Mouse (Mus musculus) small intestine, adult 2 months (tissue): ENCODE measurements at regions not wholly inside any gene's neighbourhood (a gene's known extent, or its start where the extent isn't known, plus 50 kb on each side); places are given as distances from the start of the nearest gene placed in this dataset.

Experiments used
- CTCF ChIP-seq: fragments of 200-500 bp; IDR thresholded peaks from 2 replicates; pipeline ENCODE4 v1.5.1; 2012; ENCODE audit warnings: low read depth, mild to moderate bottlenecking, control low read depth, inconsistent platforms, low read length, moderate library complexity, mixed read lengths; ENCODE audit not compliant: insufficient replicate concordance, insufficient read length; ENCODE audit errors: extremely low read depth
- POLR2A ChIP-seq: fragments of 200-500 bp; IDR thresholded peaks from 2 replicates; pipeline ENCODE4 v1.6.1; 2012; ENCODE audit warnings: low read depth, mild to moderate bottlenecking, control low read depth, inconsistent platforms, low read length, moderate library complexity

DNA sequence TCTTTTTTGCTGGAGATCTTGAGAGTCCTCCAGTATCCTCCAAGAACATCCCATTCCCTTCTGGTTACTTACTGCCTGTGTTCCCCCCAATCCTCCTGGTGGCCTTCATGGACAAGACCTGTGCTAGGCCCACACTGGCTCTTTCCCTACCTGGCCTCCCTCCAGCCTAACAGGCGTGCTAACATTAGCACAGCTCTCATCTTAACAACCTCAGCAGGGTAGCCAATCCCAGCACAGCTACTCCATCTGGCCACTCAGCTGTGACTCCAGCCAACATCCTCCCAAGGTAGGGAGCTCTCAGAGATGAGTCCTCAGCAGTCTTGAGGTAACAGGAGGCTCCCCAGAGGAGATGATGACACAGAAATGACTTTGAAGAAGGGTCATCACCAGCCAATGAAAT is 288.7 kb downstream of the Tgfb2 start:
- TF ChIP-seq CTCF (no peak), POLR2A (no peak)
